20 mouse cellular contexts compared by ENCODE assay signal in genomic region chr5:27621811-27622210, GRCm38 (mm10).
"Had no signal": no experiment of that assay in that cellular context is flagged by ENCODE, and none has a peak within 500 bp of the region (broad histone marks: within the 10 kb centered on the region; RNA-seq: fewer than 3 reads in every experiment).

No protein-coding gene starts in this region.

- H3K4me1 ChIP-seq: liver, embryonic 15.5 days; lung, embryonic 15.5 days; midbrain, embryonic 10.5 days; midbrain, embryonic 12.5 days; neural tube, embryonic 13.5 days; neural tube, embryonic 15.5 days; stomach, embryonic 15.5 days had no signal

- H3K9me3 ChIP-seq: liver, embryonic 15.5 days; lung, embryonic 15.5 days; midbrain, embryonic 10.5 days; midbrain, embryonic 12.5 days; neural tube, embryonic 13.5 days; neural tube, embryonic 15.5 days; stomach, embryonic 15.5 days had no signal

- H3K4me2 ChIP-seq: liver, embryonic 15.5 days; lung, embryonic 15.5 days; midbrain, embryonic 12.5 days; neural tube, embryonic 13.5 days; neural tube, embryonic 15.5 days; stomach, embryonic 15.5 days had no signal

- DNase-seq: liver, postnatal 0 days; lung, adult 2 months; lung, postnatal 14 days; lung, postnatal 36 days; midbrain, embryonic 14.5 days; right cerebral cortex, postnatal 14 days; thymus, adult 2 months; thymus, postnatal 25 days; thymus, postnatal 4 days had no signal

- H3K9ac ChIP-seq: liver, embryonic 15.5 days; liver, postnatal 0 days; lung, embryonic 15.5 days; midbrain, embryonic 12.5 days; neural tube, embryonic 13.5 days; neural tube, embryonic 15.5 days; stomach, embryonic 15.5 days had no signal

- ATAC-seq: liver, postnatal 0 days; lung, postnatal 0 days; midbrain, embryonic 16.5 days had no signal

- H3K27me3 ChIP-seq: liver, embryonic 15.5 days; lung, embryonic 15.5 days; midbrain, embryonic 12.5 days; neural tube, embryonic 13.5 days; neural tube, embryonic 15.5 days; stomach, embryonic 15.5 days had no signal

- H3K27ac ChIP-seq: liver, embryonic 15.5 days; lung, embryonic 15.5 days; midbrain, embryonic 10.5 days; midbrain, embryonic 12.5 days; neural tube, embryonic 13.5 days; neural tube, embryonic 15.5 days; stomach, embryonic 15.5 days; stomach, postnatal 0 days had no signal

- H3K4me3 ChIP-seq: liver, embryonic 15.5 days; lung, embryonic 15.5 days; midbrain, embryonic 10.5 days; midbrain, embryonic 12.5 days; myocyte; neural tube, embryonic 13.5 days; neural tube, embryonic 15.5 days; stomach, embryonic 15.5 days had no signal

- H3K36me3 ChIP-seq: liver, embryonic 15.5 days; lung, embryonic 15.5 days; midbrain, embryonic 10.5 days; midbrain, embryonic 12.5 days; neural tube, embryonic 13.5 days; neural tube, embryonic 15.5 days; stomach, embryonic 15.5 days had no signal
